Mouse (Mus musculus) cortical plate, adult 2 months (tissue): ENCODE data around the gene Tas1r2. TPM values are rescaled to one million over a fixed set of nuclear protein-coding genes. Genes with fewer than 3 reads are reported as not detected.

Source experiments
- H3K27ac ChIP-seq: fragments of 200-500 bp; 2 replicates; pipeline ENCODE4 v1.5.1; 2012; ENCODE audit warnings: low read length, control low read depth, inconsistent platforms; ENCODE audit not compliant: insufficient read depth
- H3K4me1 ChIP-seq: fragments of 200-500 bp; 2 replicates; pipeline ENCODE4 v1.6.1; 2011; ENCODE audit warnings: low read length; ENCODE audit not compliant: control insufficient read depth, insufficient read depth
- H3K4me3 ChIP-seq: fragments of 200-500 bp; 2 replicates; pipeline ENCODE4 v1.5.1; 2011; ENCODE audit warnings: mild to moderate bottlenecking, low read length, control low read depth; ENCODE audit not compliant: insufficient read depth
- CTCF ChIP-seq: fragments of 200-500 bp; IDR thresholded peaks from 2 replicates; pipeline ENCODE4 v1.5.1; 2011; ENCODE audit warnings: mild to moderate bottlenecking, control low read depth, low read length; ENCODE audit not compliant: insufficient read depth; ENCODE audit errors: extremely low read depth
- POLR2A ChIP-seq: fragments of 200-500 bp; IDR thresholded peaks from 2 replicates; pipeline ENCODE4 v1.6.1; 2011; ENCODE audit warnings: mild to moderate bottlenecking, low read length, control low read depth; ENCODE audit not compliant: insufficient read depth; ENCODE audit errors: extremely low read depth
- polyA plus RNA-seq: library from polyadenylated mRNA; depleted of rRNA; stranded (reverse); fragments of >200 nt; gene quantifications from 2 replicates; pipeline ENCODE4 v1.2.3, GENCODE M21; 2012; rRNA removed

Tas1r2 gene
- not detected in 2 replicates for polyA plus RNA-seq

DNA sequence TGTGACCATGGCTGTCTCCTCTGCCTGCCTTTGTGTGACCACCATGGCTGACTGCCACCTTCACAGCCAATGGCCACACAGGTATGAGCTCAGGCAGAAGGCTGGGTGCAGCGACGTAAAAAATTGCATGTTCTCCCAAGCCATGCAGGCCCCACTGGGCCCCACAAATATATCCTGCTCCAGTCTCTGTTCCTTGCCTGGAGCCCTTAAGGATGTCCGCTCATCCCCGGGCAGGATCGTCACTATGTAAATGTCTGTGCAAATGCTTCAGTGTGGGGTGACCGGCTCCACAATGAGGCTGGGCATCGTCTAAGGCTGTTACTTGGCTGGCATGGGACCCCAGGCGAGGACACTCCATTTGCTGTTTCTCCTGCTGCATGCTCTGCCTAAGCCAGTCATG lies at the start of gene Tas1r2:
Gene Tas1r2 (plus strand): TSS at position 301 of the 400 bp plus-strand sequence.
- TF ChIP-seq CTCF (no peak), POLR2A (no peak)
- H3K4me1 ChIP-seq, result no peaks in the 10 kb centered on the region
- no peak within 1 kb of the TSS for H3K27ac ChIP-seq
- no peak within 1 kb of the TSS for H3K4me3 ChIP-seq

DNA sequence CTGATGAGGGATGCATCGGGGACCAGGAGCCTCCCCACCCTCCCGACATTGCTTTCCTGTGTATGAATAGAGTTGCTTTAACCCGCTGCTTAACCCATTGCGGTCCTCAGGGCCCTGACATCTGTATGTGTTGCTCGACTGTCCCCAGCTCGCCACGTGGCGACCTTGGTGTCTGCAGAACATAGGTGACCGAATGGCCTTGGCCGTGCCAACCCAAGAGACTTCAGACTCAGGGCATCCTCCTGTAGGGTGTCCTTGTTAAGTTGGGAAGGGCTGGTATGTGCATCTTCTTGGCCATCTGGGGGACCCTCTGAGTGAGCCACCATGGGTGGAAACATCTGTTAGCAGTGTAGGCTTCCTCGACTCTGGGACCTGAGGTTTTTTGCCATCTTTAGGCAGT lies 48.1 kb upstream of the Tas1r2 start:
- Histone ChIP-seq H3K4me1 (peaks cover 6% of the 10 kb centered on the region), H3K27ac (no peak overlapping the region), H3K4me3 (no peak overlapping the region)
- no peak for TF ChIP-seq POLR2A
- TF ChIP-seq CTCF, result no peak

DNA sequence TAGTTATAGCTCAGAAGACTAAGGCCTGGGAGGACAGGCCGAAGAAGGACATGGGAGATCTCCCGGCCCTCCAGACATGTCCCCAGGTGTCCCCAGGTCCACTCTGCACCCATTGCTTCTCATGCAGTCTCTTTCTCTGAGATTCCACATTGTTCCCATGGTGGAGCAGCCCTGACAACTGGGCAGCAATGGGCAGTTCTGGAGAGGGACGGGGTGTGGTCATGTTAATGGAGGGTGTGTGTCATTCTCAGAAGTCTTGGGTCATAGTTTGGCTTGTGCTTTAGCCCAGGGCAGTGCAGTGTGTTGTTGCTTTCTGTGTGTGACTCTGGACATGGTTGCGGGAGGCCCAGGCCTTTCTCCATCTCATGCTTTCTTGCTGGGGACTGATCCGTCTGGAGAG lies 46.6 kb upstream of the Tas1r2 start:
- Histone ChIP-seq H3K4me3 (no peak overlapping the region), H3K4me1 (peaks cover 4% of the 10 kb centered on the region), H3K27ac (no peak overlapping the region)
- TF ChIP-seq POLR2A (no peak), CTCF (no peak)

DNA sequence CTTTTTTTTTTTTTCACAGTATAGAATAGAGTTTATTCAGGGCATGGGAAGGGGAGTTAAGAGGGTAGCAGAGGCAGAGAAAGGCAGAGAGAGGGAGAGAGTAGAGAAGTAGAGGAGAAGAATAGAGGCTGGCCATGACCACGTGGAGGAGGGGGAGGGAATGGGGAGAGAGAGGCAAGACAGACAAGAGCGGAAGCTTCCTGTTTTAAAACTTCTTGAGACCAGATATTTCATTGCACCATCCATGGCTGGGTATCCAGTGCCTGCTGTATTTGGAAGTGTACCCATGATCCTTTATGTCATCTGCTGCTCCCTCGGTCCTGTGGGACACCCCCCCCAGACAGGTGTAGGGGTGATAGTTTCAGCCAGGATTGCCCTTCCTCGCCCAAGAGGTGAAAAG lies 44.4 kb upstream of the Tas1r2 start:
- Histone ChIP-seq H3K4me3 (no peak overlapping the region), H3K4me1 (no peaks in the 10 kb centered on the region; the same call in 1 of the 2 replicates), H3K27ac (no peak overlapping the region)
- no peak for TF ChIP-seq CTCF
- no peak for TF ChIP-seq POLR2A

DNA sequence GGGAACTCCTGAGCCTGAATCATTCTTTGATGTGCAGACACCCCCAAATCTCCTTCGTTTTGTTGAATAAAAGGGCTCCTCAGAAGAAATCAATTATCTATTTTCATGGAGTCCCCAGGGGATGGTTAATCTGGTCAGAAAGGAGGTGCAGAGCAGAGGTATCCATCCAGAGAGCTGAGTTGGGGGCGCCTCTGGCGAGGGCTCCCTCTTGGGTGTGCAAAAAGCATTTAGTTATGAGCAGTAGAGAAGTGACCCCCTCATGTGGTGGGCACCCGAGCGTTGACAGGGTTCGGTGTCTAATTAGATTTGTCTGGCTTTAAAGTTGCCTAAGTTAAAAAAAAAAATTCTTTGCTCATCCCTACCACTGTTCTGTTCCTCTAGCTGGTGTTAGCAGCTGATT lies 42.4 kb upstream of the Tas1r2 start:
- Histone ChIP-seq H3K27ac (no peak overlapping the region), H3K4me1 (peaks cover 2% of the 10 kb centered on the region; the same call in 1 of the 2 replicates), H3K4me3 (no peak overlapping the region)
- no peak for TF ChIP-seq POLR2A
- TF ChIP-seq CTCF, result no peak

DNA sequence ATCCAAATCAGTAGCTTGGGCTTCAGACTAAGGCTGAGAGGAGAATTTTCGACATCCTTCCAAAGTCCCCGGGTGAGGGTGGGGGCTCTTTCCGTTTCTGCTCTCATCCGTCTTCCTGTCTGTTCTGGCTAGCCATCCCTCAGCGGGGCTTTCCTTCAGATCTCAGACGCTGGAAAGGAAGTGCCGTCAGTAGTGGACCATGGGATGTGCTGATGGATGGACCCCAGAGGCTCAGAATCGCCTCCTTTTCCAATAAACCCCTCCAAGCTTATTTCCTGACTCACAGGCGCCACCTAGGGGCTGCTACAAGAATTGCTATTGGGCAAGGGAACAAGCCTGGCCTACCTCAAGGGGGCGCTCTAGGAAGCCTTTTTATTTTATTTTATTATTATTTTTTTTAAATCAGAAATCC lies 41.8 kb upstream of the Tas1r2 start:
- Histone ChIP-seq H3K4me1 (peaks cover 2% of the 10 kb centered on the region; the same call in 1 of the 2 replicates), H3K4me3 (no peak overlapping the region), H3K27ac (no peak overlapping the region)
- no peak for TF ChIP-seq POLR2A
- TF ChIP-seq CTCF, result peak; percentile 96

GRCm38 (mm10) chr4:139614524-139615260 lies 38.6 kb upstream of the Tas1r2 start:
- TF ChIP-seq POLR2A, result no peak
- no peak for TF ChIP-seq CTCF
- no peak overlapping the region for H3K27ac ChIP-seq
- no peak overlapping the region for H3K4me3 ChIP-seq
- peaks cover 2% of the 10 kb centered on the region; the same call in 1 of the 2 replicates for H3K4me1 ChIP-seq

- Histone ChIP-seq H3K4me3 (peak overlapping the region; percentile 17), H3K27ac (no peak overlapping the region), H3K4me1 (0 out of 2 replicates have a peak, but pooled peaks cover 2% of the 10 kb centered on the region)
- TF ChIP-seq POLR2A (no peak), CTCF (no peak)
Measured at GRCm38 (mm10) chr4:139616276-139617000, 36.9 kb upstream of the Tas1r2 start.

GRCm38 (mm10) chr4:139617001-139617364 lies 36.4 kb upstream of the Tas1r2 start:
- no peak overlapping the region for H3K27ac ChIP-seq
- H3K4me1 ChIP-seq, result 0 out of 2 replicates have a peak, but pooled peaks cover 2% of the 10 kb centered on the region
- no peak overlapping the region; the same call in 1 of the 2 replicates for H3K4me3 ChIP-seq
- no peak for TF ChIP-seq CTCF
- TF ChIP-seq POLR2A, result no peak
